Mouse (Mus musculus): ENCODE results near the gene Cass4. TPM values are rescaled to one million over a fixed set of nuclear protein-coding genes. Genes with fewer than 3 reads are reported as not detected.
A peak's percentile ranks its signal among the peaks of the same experiment; 100 is the strongest.

The Cass4 gene
- total and polyA plus RNA-seq, 3 experiments = 0.35 to 5.5 TPM; not detected in 1

GRCm38 (mm10) chr2:172345258-172345738 lies 48.3 kb upstream of the Cass4 start, which contains the start of gene Fam210b (continued):
- TF ChIP-seq E2F4 (IDR thresholded peaks at IDR 0.05; ENCODE audit: borderline replicate concordance, low read depth, low read length) (no peak), MAX (IDR thresholded peaks at IDR 0.05; ENCODE audit: low read length) (no peak), CHD2 (IDR thresholded peaks at IDR 0.05; ENCODE audit: low read length) (no peak), NELFE (IDR thresholded peaks at IDR 0.05; ENCODE audit: low read depth, low read length) (0 out of 2 replicates have a peak, but pooled peaks have one; percentile 44), KAT2A (conservative IDR thresholded peaks at IDR 0.05; ENCODE audit: low read depth, low read length) (no peak), ZC3H11A (IDR thresholded peaks at IDR 0.05; ENCODE audit: low read depth, low read length) (no peak), JUND (IDR thresholded peaks at IDR 0.05; ENCODE audit: low read depth, low read length) (no peak), ZMIZ1 (IDR thresholded peaks at IDR 0.05; ENCODE audit: low read depth, low read length) (0 out of 2 replicates have a peak, but pooled peaks have one; percentile 53), TAL1 (IDR thresholded peaks at IDR 0.05; ENCODE audit: low read length) (no peak), CHD1 (IDR thresholded peaks at IDR 0.05; ENCODE audit: low read depth, low read length) (no peak), SMC3 (IDR thresholded peaks at IDR 0.05; ENCODE audit: low read depth, low read length) (no peak), MYC (IDR thresholded peaks at IDR 0.05; ENCODE audit: low read depth, low read length) (no peak)

GRCm38 (mm10) chr2:172346034-172346929 lies 47.3 kb upstream of the Cass4 start:
- DNase-seq (ENCODE audit: low read depth, low spot score) = peak; percentile 68
- Histone ChIP-seq H3K4me1 (ENCODE audit: control insufficient read depth in 1 of 2, insufficient read depth in 2 of 2, low read length in 2 of 2) (peaks cover 10 to 31% of the 10 kb centered on the region in 2 experiments), H3K9me3 (replicated peaks; ENCODE audit: insufficient read depth, low read length) (no peaks in the 10 kb centered on the region), H3K4me3 (ENCODE audit: control insufficient read depth in 1 of 2, insufficient read depth in 1 of 2, low read depth in 2 of 2, low read length in 2 of 2) (peak overlapping the region; percentile 64 to 70), H3K27me3 (ENCODE audit: control insufficient read depth in 1 of 2, insufficient read depth in 2 of 2, low read length in 2 of 2) (no peaks in the 10 kb centered on the region), H3K9ac (ENCODE audit: control insufficient read depth, low read depth, low read length, poor library complexity, severe bottlenecking) (peak overlapping the region; percentile 69), H3K27ac (ENCODE audit: control insufficient read depth, low read depth, low read length) (peak overlapping the region; percentile 9; the same call in 1 of the 2 replicates), H3K79me2 (ENCODE audit: control insufficient read depth, insufficient read depth, low read length, poor library complexity) (no peaks in the 10 kb centered on the region; the same call in 1 of the 2 replicates), H3K36me3 (ENCODE audit: control insufficient read depth in 1 of 2, insufficient read depth in 2 of 2, low read length in 2 of 2) (peaks cover 0 to 24% of the 10 kb centered on the region in 2 experiments; a peak in 2 of 4 replicates)
- TF ChIP-seq USF2 (IDR thresholded peaks at IDR 0.05; ENCODE audit: borderline replicate concordance in 1 of 2, insufficient read depth in 1 of 2, low read depth in 1 of 2, low read length in 2 of 2) (no peak), ZNF384 (IDR thresholded peaks at IDR 0.05; ENCODE audit: low read depth, low read length) (peak; percentile 92), SMC3 (IDR thresholded peaks at IDR 0.05; ENCODE audit: low read depth, low read length) (no peak; the same call in 1 of the 2 replicates)

Data from MEL (cell line).